Mouse (Mus musculus) hindbrain, embryonic 12.5 days (tissue): ENCODE results near the gene Ptn. TPM values are rescaled to one million over a fixed set of nuclear protein-coding genes. Genes with fewer than 3 reads are reported as not detected.
"Not testable (repeated sequence)": the region's sequence is repeated elsewhere in the genome, so short reads cannot be mapped to it uniquely, and the experiment has no call there.

Experiments
- ATAC-seq: fragments of 200-750 bp; cut with Nextera tagmentation; 2 replicates; pipeline ENCODE4 v1.8.0; 2017; ENCODE audit warnings: moderate TSS enrichment; ENCODE audit not compliant: low FRiP score
- H3K27ac ChIP-seq: fragments of 300-500 bp; sonication (generic); 2 replicates; pipeline ENCODE4 v1.5.1; 2016; ENCODE audit warnings: mild to moderate bottlenecking
- H3K27me3 ChIP-seq: fragments of 300-500 bp; sonication (generic); 2 replicates; pipeline ENCODE4 v1.6.1; 2016; ENCODE audit warnings: mild to moderate bottlenecking
- H3K36me3 ChIP-seq: fragments of 300-500 bp; sonication (generic); 2 replicates; pipeline ENCODE4 v1.6.1; 2016; ENCODE audit warnings: mild to moderate bottlenecking
- H3K4me1 ChIP-seq: fragments of 300-500 bp; sonication (generic); 2 replicates; pipeline ENCODE4 v1.6.1; 2016
- H3K4me2 ChIP-seq: fragments of 300-500 bp; sonication (generic); replicated peaks from 2 replicates; pipeline ENCODE4 v1.6.1; 2016; ENCODE audit warnings: mild to moderate bottlenecking
- H3K4me3 ChIP-seq: fragments of 300-500 bp; sonication (generic); 2 replicates; pipeline ENCODE4 v1.5.1; 2016; ENCODE audit warnings: mild to moderate bottlenecking
- H3K9ac ChIP-seq: fragments of 300-500 bp; sonication (generic); 2 replicates; pipeline ENCODE4 v1.6.1; 2016; ENCODE audit warnings: mild to moderate bottlenecking, moderate library complexity
- H3K9me3 ChIP-seq: fragments of 300-500 bp; sonication (generic); replicated peaks from 2 replicates; pipeline ENCODE4 v1.6.1; 2016; ENCODE audit warnings: mild to moderate bottlenecking
- WGBS: fragments of 180-500 bp; shearing (Covaris S2); methylation state at CpG from one replicate; pipeline ENCODE4 v1.1.7; 2016; 5-methylcytosine and 5-hydroxymethylcytosine counted together
- polyA plus RNA-seq: library from polyadenylated mRNA; unstranded; fragments of >200 nt; fragmentation: Nextera tagmentation; extraction: Ambion mirVana; gene quantifications from 2 replicates; pipeline ENCODE4 v1.2.1, GENCODE M21; 2016

The Ptn gene
- polyA plus RNA-seq, 1 experiment from 2014 or later: 500 TPM

DNA sequence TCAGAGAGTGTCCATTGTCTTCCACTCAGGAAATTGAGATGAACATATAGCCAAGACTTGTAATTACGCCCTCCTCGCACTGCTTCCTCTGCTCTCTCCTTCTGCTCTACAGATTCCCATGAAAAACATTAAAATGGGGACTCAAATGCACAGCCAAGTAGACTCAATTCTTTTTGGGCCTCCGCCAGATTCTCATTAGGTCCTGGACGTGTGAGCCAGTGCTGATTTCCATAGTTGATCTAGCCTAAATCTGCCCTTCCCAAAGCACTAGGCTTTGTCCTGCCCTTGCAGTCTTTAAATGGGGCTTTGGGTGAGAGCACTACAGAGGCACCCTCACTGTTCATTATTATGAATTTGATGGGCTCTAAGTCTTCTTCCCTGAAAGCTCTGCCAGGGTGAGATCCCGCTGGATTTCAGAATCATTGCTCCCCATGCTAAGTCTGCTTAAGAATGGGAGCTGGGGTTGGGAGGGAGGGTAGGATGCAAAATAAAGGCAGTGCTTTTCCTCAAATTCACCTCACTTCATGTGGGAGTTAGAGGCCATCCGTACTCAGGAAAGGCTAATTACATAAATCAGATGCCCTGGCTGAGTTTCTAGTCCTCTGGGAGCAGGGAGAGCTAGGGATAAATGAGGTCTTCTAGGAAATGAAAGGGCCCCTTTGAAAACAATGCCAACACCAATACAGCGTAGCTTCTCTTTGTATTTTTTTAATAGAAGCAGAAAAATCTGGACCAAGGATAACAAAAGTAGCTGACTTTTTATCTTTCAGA lies 32.3 kb downstream of the Ptn start:
- Histone ChIP-seq H3K4me3 (no peak overlapping the region), H3K27ac (peak overlapping the region; percentile 67), H3K36me3 (no peaks in the 10 kb centered on the region), H3K4me2 (no peak overlapping the region), H3K9me3 (no peaks in the 10 kb centered on the region), H3K27me3 (peaks cover 13% of the 10 kb centered on the region; the same call in 1 of the 2 replicates), H3K9ac (no peak overlapping the region), H3K4me1 (peaks cover 44% of the 10 kb centered on the region)
- WGBS: 41% methylated on average over 7 of the region's 7 CpGs
- ATAC-seq: no peak; the same call in 1 of the 2 replicates

DNA sequence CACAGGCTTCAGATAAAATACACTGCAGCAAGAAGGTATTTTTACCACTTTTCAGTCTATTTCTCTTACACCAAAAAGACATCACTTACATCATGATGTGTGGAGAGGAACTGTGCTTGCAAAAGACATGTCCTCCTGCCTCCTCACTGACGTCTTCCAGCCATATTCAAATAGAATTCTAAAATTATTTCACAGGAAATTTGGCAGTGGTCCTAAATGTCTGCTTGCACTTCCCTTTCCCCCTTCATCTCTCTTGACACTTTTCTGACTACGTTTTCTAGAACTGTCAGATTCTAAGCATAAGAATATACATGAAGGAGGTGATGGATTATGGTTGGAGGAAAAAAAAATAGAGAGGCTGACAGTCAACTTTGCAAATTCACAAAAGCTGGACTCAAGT lies 33.0 kb downstream of the Ptn start:
- H3K27me3 ChIP-seq: peaks cover 12% of the 10 kb centered on the region

DNA sequence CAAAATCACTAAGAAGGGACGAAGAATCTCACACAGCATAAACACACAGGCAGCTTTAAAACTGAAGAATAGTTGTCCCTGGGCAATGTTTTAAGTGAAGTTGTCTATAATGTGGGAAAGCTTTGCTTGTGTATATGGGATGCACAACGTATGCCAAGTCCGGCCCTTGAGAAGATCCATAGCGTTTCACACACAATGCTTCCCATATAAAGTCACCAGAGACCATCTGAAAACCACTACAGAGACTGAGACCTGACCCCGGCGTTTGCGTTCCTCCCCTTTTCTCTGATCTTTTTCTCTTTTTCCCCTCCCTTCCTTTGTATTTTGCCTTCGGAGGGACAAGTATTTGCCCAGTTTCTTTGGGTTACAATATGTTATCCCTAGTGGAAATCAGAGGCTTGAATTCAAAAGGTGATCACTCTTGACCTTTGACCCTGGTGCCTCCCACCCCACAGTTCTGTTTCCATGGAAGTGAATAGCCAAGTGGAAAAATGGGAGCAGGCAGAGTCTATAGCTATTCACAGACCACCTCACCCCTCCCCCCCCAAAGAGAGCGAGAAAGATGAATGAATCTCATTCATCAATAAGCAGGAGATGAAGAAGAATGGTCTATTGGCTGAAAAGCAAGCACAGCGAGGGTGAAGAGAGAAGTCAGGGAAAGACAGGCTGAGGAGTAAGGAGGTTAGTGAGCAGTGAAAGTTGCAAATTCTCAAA lies 34.2 kb downstream of the Ptn start:
- Histone ChIP-seq H3K4me1 (peaks cover 44% of the 10 kb centered on the region), H3K27me3 (peaks cover 24% of the 10 kb centered on the region), H3K9me3 (no peaks in the 10 kb centered on the region), H3K4me2 (peak overlapping the region; percentile 24), H3K4me3 (no peak overlapping the region), H3K27ac (peak overlapping the region; percentile 75), H3K36me3 (no peaks in the 10 kb centered on the region; the same call in 1 of the 2 replicates), H3K9ac (no peak overlapping the region)
- peak; percentile 87 for ATAC-seq
- WGBS: 21% methylated on average over 10 of the region's 10 CpGs

More for the DNA sequence above, 33.0 kb downstream of the Ptn start:
- peaks cover 44% of the 10 kb centered on the region for H3K4me1 ChIP-seq
- H3K4me2 ChIP-seq: no peak overlapping the region
- no peaks in the 10 kb centered on the region for H3K36me3 ChIP-seq
- no peak overlapping the region for H3K4me3 ChIP-seq
- ATAC-seq: no peak
- no peak overlapping the region for H3K9ac ChIP-seq
- peak overlapping the region; percentile 67 for H3K27ac ChIP-seq
- WGBS: 22% methylated on average over 2 of the region's 2 CpGs
- no peaks in the 10 kb centered on the region for H3K9me3 ChIP-seq

DNA sequence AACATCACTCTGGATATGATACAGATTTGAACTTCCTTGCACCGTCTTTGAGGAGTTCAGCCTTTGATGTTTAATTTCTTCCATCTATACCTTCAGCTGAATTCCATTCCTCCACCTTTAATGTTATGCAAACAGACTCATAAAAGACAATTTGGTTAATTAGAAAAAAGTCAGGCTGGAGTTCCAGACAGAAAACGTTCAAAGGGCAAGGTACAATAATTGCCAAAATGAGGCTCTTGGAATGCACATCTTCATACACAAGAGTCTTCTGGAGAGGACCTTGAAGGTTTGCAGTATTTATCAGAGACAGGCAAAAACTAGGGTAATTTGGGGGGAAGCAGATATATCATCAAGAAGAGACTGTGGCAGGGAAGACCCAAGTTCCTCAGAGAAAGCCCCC lies 37.5 kb downstream of the Ptn start:
- 84% methylated on average over 2 of the region's 2 CpGs for WGBS
- H3K4me2 ChIP-seq: no peak overlapping the region
- ATAC-seq: no peak
- H3K27ac ChIP-seq: no peak overlapping the region
- no peak overlapping the region for H3K4me3 ChIP-seq
- no peaks in the 10 kb centered on the region; the same call in 1 of the 2 replicates for H3K36me3 ChIP-seq
- peaks cover 30% of the 10 kb centered on the region for H3K4me1 ChIP-seq
- H3K27me3 ChIP-seq: peaks cover 35% of the 10 kb centered on the region
- H3K9me3 ChIP-seq: no peaks in the 10 kb centered on the region
- no peak overlapping the region for H3K9ac ChIP-seq

DNA sequence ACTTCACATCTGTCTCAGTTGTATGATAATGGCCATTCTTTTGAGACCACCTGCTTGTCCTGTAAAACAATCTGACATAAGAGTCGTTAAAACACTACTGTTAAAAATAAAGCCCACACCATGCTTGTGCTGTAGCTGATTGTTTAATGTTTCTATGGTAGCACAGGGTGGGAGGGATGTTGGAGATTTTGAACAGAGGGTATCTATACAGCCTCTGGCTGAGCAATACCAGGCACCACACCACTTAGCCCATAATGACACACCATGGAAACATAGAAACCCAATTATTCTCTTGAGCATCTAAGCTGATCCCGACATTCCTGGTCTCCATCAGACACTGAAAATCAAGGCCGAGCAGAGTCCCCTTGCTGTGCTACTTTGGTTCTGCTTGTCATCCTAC lies 41.0 kb downstream of the Ptn start:
- no peaks in the 10 kb centered on the region for H3K9me3 ChIP-seq
- 82% methylated on average over 3 of the region's 3 CpGs for WGBS
- peaks cover 35% of the 10 kb centered on the region for H3K27me3 ChIP-seq
- peaks cover 2% of the 10 kb centered on the region for H3K4me1 ChIP-seq
- no peak overlapping the region for H3K4me2 ChIP-seq
- peaks cover 4% of the 10 kb centered on the region; the same call in 1 of the 2 replicates for H3K36me3 ChIP-seq
- no peak overlapping the region for H3K27ac ChIP-seq
- no peak overlapping the region for H3K4me3 ChIP-seq
- no peak overlapping the region for H3K9ac ChIP-seq
- no peak for ATAC-seq

DNA sequence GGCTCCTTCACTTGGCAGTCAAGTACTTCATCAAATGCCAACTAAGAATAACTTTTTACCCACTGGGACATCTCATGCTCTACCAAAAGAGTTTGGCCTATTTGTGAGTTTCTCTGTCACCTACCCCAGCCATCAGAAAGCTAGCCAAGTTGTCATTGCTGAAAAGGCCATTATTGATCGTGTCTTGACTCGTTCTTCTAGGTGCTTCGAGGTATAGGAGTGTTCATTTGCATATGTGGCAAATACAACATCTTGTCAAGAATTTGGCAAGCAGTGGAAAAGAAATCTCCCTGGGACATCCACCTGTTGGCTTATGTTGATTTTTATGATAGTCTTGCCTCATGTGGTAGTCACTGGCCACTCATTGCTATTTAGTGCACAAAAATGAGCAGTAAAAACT lies 43.1 kb downstream of the Ptn start:
- no peaks in the 10 kb centered on the region for H3K9me3 ChIP-seq
- no peak overlapping the region for H3K4me3 ChIP-seq
- no peaks in the 10 kb centered on the region for H3K4me1 ChIP-seq
- H3K4me2 ChIP-seq: no peak overlapping the region
- no peak overlapping the region for H3K9ac ChIP-seq
- no peak for ATAC-seq
- peaks cover 4% of the 10 kb centered on the region; the same call in 1 of the 2 replicates for H3K36me3 ChIP-seq
- no peak overlapping the region for H3K27ac ChIP-seq
- 94% methylated on average over 3 of the region's 3 CpGs for WGBS
- peaks cover 25% of the 10 kb centered on the region for H3K27me3 ChIP-seq

DNA sequence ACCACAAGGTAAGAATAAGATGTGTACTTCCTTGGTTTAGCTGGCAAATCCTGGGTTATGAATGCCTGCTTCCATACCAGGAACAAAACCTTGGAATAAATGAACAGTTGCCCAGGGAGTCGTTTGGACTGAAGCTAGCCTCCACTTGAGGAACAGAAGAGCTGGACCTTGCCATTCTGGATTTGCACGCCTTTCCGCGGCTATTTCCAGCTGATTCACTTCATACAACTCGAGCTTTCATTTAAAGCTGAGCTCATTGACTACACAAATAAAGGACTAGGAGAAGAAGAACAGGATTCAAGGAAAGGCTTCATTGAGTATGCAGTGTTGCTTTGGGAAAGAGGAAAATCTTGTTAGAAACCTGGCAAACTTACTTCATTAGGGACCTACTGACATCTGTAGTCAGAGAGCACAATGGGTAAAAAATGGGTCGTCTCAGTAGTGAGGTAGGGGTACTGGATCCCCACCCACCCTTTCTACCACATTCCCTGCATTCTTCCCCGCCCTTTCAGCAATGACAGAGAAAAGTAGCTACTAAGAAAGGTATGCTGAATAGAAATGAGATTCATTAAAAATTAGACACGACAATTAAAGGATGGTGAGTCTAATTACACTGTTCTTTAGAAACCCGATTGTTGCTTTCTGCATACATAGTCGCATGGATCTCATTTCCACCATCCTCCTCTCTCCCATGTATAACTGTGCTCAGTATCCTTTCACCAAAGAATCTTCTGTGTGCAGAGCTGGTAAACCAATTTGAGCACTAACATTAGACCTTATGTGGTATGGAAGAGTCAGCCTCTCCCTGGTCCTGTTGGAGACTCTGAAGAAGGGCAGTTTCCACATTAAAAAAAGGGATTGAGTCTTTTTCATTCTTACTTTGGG lies 54.8 kb downstream of the Ptn start:
- peak; percentile 74 for ATAC-seq
- Histone ChIP-seq H3K27ac (no peak overlapping the region), H3K9ac (no peak overlapping the region), H3K4me1 (no peaks in the 10 kb centered on the region), H3K36me3 (no peaks in the 10 kb centered on the region), H3K9me3 (no peaks in the 10 kb centered on the region), H3K27me3 (no peaks in the 10 kb centered on the region), H3K4me3 (no peak overlapping the region), H3K4me2 (no peak overlapping the region)
- 53% methylated on average over 10 of the region's 10 CpGs for WGBS

DNA sequence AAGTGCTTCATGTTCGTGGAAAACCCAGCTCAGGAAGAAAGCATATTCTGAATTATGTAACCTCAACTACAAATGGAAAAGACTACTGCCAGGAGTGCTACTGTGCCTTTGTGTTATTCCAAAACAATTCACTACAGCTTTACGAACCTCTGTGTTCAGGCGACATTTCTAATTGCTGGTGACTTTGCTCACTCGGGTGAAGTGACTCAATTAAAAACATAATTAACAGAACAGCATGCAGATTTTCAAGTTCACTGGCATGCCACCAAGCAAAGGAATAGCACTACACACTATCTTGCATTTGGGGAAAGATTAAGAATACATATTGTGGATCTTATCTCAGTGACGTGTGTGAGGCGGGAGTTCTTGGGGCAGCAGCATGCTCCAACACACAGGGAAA lies 57.1 kb downstream of the Ptn start:
- no peak overlapping the region for H3K4me3 ChIP-seq
- no peaks in the 10 kb centered on the region for H3K36me3 ChIP-seq
- no peak overlapping the region for H3K27ac ChIP-seq
- no peak overlapping the region for H3K4me2 ChIP-seq
- no peaks in the 10 kb centered on the region for H3K27me3 ChIP-seq
- no peak for ATAC-seq
- H3K9ac ChIP-seq: no peak overlapping the region
- WGBS: 73% methylated on average over 6 of the region's 6 CpGs
- no peaks in the 10 kb centered on the region for H3K9me3 ChIP-seq
- no peaks in the 10 kb centered on the region for H3K4me1 ChIP-seq

DNA sequence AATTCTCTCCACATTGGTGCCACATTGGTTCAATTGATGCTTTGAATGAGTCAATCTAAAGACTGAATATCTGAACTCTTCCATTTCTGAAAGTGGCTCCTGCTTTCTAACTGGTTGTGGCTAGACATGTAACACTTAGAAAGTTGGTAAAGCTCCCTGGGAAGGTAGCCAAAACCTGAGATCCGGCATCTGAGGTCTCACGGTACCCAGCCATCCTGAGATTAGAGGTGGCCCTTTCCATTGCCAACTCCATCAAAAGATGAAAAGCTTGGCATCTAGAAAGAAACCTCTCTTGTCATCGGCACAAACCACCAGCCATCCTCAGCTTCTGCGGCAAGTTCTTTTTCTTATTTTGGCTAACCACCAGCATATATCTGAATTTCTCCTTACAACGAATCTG lies 70.2 kb downstream of the Ptn start:
- Histone ChIP-seq H3K27ac (no peak overlapping the region), H3K4me3 (no peak overlapping the region), H3K36me3 (peaks cover 30% of the 10 kb centered on the region), H3K4me2 (no peak overlapping the region), H3K27me3 (no peaks in the 10 kb centered on the region), H3K9ac (no peak overlapping the region), H3K4me1 (no peaks in the 10 kb centered on the region), H3K9me3 (no peaks in the 10 kb centered on the region)
- ATAC-seq: no peak
- 93% methylated on average over 5 of the region's 5 CpGs for WGBS

DNA sequence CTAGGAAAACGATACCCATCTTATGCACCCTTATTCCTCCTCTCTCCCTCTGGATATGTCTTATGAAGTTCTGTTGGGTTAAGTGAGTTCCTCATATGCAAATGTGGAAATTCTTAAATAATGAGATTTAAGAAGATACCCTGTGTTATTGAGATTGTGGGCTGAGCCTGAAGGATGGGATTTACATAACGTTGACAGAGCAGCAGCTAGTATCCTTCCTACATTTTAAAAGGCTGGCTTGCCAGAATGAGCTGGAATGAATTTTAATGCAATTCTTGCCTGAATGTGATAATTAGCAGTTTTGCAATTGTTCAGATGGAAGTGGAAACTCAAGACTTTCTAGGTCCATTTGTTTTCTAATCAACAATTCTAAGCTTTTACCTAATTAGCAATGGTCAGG lies 73.3 kb downstream of the Ptn start:
- H3K4me3 ChIP-seq: no peak overlapping the region
- ATAC-seq: no peak
- peaks cover 10% of the 10 kb centered on the region for H3K9me3 ChIP-seq
- peaks cover 46% of the 10 kb centered on the region for H3K36me3 ChIP-seq
- no peaks in the 10 kb centered on the region for H3K4me1 ChIP-seq
- no peak overlapping the region for H3K9ac ChIP-seq
- no peaks in the 10 kb centered on the region for H3K27me3 ChIP-seq
- no peak overlapping the region for H3K4me2 ChIP-seq
- WGBS: 91% methylated on average over 2 of the region's 2 CpGs
- no peak overlapping the region for H3K27ac ChIP-seq

DNA sequence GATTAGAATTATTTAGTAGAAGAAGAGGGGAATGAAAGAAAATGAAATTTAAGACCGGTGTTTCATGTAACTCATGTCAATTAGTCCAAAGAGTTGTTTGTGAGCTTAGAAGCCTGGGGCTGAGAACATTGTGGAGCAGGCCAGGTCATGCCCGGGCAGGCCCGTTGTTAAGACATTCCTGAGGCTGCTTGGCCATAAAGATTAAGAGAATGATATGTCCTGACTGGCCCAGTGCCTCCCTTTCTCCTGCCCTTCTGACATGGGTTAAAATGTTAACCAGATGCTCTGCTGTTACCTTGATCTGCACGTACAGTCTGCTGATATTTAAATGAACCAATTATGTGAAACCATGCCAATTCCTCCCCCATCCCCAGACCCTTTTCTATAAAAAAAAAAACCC lies 74.4 kb downstream of the Ptn start:
- not testable (repeated sequence) for H3K27me3 ChIP-seq, H3K4me1 ChIP-seq, H3K9ac ChIP-seq, H3K27ac ChIP-seq, H3K4me3 ChIP-seq, ATAC-seq, H3K4me2 ChIP-seq
- WGBS: 83% methylated on average over 4 of the region's 4 CpGs
- Histone ChIP-seq H3K36me3 (peaks cover 53% of the 10 kb centered on the region), H3K9me3 (peaks cover 21% of the 10 kb centered on the region)

DNA sequence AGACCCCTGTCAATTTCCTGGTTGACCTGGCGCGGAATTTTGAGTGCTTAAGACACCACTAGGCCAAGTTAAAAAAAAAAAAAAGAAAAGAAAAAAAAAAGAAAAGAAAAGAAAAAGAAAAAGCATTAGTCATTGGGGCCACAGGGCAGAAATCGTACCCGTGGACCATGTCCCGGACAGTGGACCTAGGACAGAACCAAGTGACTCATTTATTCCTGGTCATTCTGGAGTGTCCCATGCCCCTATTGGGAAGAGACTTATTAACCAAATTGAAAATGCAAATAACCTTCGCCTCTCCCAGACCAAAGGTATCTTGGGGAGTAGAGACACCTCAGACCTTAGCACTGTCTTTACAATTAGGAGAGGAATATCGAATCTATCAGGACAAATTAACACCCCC lies 80.2 kb downstream of the Ptn start:
- H3K27ac ChIP-seq, H3K27me3 ChIP-seq, H3K4me1 ChIP-seq, ATAC-seq, H3K4me3 ChIP-seq, H3K4me2 ChIP-seq, H3K9ac ChIP-seq: not testable (repeated sequence)
- WGBS: 96% methylated on average over 7 of the region's 7 CpGs
- Histone ChIP-seq H3K9me3 (peaks cover 24% of the 10 kb centered on the region), H3K36me3 (peaks cover 54% of the 10 kb centered on the region)
